Mouse (Mus musculus) layer of hippocampus, adult 11-12 months (tissue): ENCODE results near the gene Kif4.
A peak's percentile ranks its signal among the peaks of the same experiment; 100 is the strongest.

Experiments used
- DNase-seq: peaks from one replicate; pipeline ENCODE4 v3.0.0; 2022; ENCODE audit warnings: low spot score

Kif4 gene

DNA sequence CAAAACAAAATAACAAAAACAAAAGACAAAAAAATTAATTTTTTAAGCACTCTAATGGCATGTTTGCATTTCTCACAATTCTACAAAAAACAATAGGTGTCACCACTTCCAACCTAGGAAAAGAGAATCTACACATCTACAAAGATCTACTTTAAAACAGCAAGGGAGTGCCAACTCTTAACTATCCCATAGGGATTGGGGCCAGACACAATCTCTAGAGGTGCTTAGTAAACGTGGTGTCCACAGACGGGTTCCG is at the start of gene Kif4:
TSS of gene Kif4 (plus strand) at position 192 of the 256 bp plus-strand sequence.
- DNase-seq = no peak

DNA sequence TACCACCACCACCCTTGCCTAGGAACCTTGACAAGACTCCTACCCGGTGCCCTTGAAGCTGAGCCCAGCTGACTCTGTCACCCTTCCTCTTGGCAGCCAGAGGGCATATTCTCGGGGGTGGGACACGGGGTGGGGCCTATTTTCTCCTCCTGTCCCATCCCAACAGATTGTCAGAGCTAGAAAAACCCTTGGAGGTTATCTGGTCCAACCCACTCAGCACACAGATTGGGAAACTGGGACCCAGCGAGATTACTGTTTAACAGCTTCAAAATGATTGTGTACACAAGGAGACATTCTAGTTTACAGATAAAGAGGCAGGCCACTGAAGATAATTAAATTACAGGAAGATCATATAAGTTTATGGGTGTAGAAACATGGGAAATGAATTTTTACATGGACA is 30.7 kb upstream of the Kif4 start, which contains the start of gene P2ry4:
TSS of gene P2ry4 (minus strand) at position 79 of the 400 bp plus-strand sequence.
- no peak for DNase-seq

DNA sequence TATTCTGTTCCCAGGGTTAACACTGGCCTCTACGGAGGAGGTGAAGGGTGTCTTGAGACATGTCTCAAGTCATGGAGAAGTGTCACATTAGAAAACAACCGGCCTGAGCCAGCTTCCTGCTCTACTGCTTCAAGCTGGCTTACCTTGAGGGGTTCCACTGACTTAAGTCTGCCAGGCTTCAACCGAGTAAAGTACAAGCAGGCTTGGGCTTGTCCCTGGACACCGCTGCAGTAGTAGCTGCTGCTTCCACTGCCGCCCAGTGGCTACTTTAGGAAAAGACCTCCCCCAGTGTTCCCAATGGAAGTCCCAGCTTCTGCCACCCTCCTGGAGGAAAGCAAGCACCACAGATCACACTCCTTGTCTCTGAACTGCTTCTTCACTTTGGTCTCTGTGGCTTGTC is 28.1 kb upstream of the Kif4 start:
- DNase-seq = peak; percentile 39

DNA sequence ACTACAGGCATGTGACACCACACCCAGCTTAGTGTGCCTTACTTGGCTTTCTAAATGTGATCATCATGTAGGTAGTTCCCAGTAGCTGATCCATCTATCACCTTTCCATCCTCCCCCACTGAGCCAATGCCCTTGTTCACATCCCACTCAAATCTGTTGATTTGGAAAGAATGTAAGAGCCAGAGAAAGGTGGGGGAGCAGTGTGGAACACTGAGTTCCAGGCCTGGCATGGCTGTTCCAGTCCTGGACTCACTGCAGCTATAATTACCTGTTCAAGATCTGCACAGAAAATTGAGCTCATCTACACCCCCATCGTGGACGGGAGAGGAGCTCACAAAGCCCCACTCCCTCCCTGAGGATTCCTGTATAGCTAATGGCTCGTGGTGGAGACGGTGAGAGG is 25.8 kb upstream of the Kif4 start:
- DNase-seq = peak; percentile 5

DNA sequence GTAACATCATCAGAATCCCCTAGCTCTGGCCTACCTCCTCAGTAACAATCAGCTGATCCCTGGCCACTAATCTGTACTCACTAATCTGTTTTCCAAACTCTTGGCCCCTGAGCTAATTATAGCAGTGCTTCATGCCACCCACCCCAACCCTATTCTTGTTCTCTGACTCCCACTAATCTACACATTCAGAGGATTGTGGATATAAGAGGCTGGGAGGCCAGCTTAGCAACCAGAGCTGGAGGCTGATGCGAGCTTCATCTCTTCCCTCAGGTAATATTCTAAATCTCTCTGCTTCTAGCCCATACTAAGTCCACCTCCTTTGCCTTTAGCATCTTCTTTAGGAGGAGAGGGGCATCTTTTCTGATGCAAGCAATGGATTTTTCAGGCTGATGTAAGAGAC is 20.2 kb upstream of the Kif4 start, which contains the start of gene Arr3:
TSS of gene Arr3 (plus strand) at position 184 of the 400 bp plus-strand sequence.
- DNase-seq = no peak

- no peak for DNase-seq
Measured at GRCm38 (mm10) chrX:100618488-100618887, 7.0 kb upstream of the Kif4 start.

GRCm38 (mm10) chrX:100621366-100621765 is 4.2 kb upstream of the Kif4 start:
- no peak for DNase-seq

DNA sequence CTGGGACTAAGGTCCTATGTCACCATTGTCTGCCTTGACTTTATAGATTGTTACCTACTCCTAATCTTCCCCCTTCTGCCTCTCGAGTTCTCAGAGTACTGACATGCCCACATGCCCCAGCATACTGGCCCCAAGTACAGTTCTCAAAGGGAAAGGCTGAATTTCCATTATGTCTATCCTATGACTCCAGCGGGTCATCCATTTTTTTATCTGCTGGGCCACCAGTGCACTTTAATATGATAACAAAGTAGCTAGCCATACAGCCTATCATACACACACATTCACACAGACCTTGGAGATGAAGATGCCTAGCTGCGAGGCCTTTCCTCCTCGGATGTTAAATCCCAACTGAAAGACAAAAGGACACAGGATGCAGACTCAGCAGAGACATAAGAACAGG is 1.3 kb upstream of the Kif4 start:
- no peak for DNase-seq

- no peak for DNase-seq
Measured at GRCm38 (mm10) chrX:100625146-100625545, 391 bp upstream of the Kif4 start.

- peak; percentile 87 for DNase-seq
Measured at GRCm38 (mm10) chrX:100625802-100626793, 561 bp downstream of the Kif4 start, which contains the start of gene Pdzd11. Gene Pdzd11, minus strand, starts transcription at chrX:100626568.

DNA sequence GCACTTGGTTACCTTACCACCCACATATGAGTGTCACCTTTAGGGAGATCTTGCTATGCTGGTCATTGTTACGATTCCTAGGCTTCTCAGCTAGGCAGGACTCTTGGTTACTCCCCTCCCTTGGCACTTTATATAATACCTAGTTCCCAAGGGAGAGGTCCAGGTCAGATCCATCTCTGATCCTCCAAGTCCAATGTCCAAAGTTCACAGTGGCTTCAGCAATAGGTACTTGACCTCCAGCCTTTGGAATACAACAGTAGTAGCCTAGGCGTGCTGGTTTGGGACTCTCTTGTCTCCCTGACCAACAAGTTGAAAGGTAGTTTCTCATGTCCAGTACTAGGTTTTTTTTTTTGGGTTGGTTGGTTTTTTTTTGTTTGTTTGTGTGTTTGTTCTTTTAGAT is 3.5 kb downstream of the Kif4 start:
- no peak for DNase-seq

DNA sequence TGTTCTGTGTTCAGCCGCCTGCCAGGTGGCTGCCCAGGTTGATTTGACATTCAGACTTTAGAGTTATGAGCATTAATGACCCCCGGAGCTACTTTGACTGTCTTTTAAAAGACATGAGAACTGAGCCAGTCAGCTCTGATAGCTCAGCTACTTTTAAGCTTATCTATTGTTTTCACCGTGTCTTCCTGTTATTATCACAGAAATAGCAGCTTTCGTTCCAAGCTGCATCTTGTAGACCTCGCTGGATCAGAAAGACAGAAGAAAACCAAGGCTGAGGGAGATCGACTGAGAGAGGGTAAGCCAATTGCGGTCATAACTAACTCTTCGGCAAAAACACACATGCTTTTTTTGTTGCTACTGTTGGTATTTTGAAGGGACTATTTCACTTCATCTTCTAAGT is 12.9 kb downstream of the Kif4 start:
- no peak for DNase-seq

- no peak for DNase-seq
Measured at GRCm38 (mm10) chrX:100652848-100653247, 27.3 kb downstream of the Kif4 start.

DNA sequence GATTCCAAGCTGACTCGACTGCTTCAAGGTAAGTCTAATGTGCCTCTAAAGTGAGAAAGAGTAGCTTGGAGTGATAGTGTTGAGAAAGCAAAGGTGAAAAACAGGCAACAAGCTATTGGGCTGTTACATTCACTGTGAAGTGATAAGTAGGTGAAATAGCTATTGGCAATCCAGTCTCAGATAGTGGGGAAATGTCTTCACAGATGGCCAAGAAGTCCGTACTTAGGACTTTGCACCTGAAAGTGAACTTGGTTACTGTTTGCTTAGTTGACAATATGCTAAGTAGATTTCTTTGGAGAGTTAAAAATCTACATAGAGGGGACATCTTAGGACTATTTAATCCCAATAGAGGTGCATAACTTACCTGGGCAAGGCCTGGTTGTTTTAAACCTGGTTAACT is 39.3 kb downstream of the Kif4 start:
- DNase-seq = no peak

DNA sequence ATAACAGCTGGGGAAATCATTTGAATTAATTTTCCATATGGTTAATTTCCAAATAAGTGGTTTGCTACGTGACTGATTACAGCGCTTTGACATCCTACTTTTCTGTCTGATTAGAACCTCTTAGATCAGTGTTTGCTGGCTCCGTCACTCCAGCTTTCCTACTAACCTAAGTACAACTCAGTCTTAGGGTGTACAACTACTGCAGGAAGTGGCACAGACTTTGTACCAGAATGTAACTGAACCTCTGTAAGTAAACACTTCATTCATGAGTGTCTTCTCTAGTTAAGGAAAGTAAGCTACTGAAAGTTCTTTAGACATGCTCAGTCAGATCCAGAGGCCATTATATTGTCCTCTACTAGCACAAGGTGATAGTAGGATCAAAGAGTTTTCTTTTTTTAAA is 52.7 kb downstream of the Kif4 start:
- DNase-seq = no peak

DNA sequence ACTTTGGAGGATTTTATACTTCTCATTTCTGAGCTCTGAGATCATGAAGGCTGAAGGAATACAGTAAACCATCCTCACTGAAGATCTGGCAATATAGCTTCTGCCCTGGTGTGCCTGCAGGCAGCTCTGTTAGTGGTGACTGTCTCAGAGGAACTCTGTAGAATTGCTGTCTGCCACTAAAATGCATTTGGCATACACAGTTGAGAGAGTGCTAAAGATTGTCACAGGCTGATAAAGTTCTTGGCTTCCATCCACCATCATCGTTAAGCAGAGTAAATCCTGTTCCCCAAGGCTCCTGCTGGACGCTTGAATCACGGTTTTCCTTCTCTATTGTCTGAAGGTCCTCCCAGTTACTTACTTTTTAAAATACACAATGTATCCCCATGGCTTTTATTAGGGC is 61.0 kb downstream of the Kif4 start:
- no peak for DNase-seq

- DNase-seq = no peak
Measured at GRCm38 (mm10) chrX:100687360-100688032, 62.0 kb downstream of the Kif4 start.

- DNase-seq = no peak
Measured at GRCm38 (mm10) chrX:100688033-100688370, 62.5 kb downstream of the Kif4 start.

- no peak for DNase-seq
Measured at GRCm38 (mm10) chrX:100696776-100697175, 71.2 kb downstream of the Kif4 start.

DNA sequence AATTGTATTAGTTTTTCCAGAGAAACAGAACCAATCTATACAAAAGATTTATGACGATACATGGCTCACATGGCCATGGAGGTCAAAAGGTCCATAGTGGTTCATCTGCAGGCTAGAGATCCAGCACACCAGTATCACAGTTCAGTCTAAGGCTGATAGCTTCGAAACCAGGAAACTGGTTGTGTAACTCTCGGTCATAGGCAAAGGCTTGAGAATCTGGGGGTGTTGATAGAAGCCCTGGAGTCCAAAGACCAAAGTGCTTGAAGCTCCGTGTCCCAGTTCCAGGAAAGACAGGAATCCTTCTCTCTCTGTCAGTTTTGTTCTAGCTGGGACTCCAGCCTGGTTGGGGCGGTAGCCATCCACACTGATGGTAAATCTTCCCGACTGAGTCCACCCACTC is 82.5 kb downstream of the Kif4 start:
- no peak for DNase-seq

GRCm38 (mm10) chrX:100716173-100716572 is 90.6 kb downstream of the Kif4 start:
- no peak for DNase-seq

DNA sequence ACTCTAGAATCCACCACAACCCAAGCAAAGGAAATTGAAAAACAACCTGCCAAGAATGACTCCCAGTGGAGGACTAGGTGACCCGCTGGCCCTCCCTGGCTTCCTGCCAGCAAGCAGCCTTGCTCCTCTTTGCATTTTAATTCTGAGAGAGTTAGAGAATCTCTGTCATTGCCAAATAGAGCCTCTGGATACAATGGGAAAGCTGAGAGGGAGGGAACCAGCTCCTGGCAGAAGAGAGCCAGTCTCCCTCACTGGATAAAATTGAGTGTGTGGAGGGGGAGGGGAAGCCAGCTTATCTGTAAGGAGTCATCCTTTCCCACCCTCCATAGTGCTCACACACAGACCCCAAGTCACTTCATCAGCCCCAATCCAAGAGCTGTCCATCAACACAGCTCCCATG is 103.4 kb downstream of the Kif4 start:
- DNase-seq = no peak

DNA sequence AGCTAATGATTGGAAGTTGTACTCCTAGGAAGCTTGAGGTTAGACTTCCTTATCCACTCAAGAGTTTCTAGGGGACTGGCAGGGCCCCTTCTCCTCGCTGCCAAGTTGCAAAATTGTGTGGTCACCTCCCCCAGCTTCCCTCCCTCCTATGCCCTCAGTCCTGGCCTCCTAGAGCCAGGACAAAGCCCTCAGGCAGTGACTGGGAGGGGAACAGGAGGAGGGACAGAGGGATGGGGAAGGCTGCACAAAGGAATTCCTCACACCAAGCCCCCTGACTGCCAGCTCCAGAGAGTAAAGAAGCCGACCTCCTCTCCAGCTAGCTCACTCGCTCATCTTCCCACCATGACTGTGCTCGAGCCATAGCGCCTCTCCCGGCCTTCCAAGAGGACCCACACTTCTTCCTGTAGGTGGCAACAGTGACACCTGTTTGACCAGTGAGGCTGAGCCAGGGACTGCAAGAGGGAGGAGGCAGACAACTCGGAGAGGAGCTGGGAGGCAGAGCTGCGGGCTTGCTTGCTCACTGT is 104.2 kb downstream of the Kif4 start, which contains the start of gene Gdpd2:
TSS of gene Gdpd2 (plus strand) at position 209 of the 524 bp plus-strand sequence.
- peak; percentile 7 for DNase-seq
